Mouse (Mus musculus) E14TG2a.4 (cell line): ENCODE results near the gene Ppfibp1.

Experiments used
- CTCF ChIP-seq: conservative IDR thresholded peaks from 2 replicates; pipeline ENCODE4 v1.5.1; 2014; ENCODE audit warnings: low read length
- NANOG ChIP-seq: IDR thresholded peaks from 2 replicates; pipeline ENCODE4 v1.6.1; 2014; ENCODE audit warnings: borderline replicate concordance, low read length, mixed read lengths
- POU5F1 ChIP-seq: IDR thresholded peaks from 2 replicates; pipeline ENCODE4 v1.6.1; 2014; ENCODE audit warnings: low read length, borderline replicate concordance

GRCm38 (mm10) chr6:146877425-146878045 lies 10.8 kb upstream of the Ppfibp1 start:
- no peak for TF ChIP-seq CTCF
- TF ChIP-seq NANOG, result no peak
- TF ChIP-seq POU5F1, result no peak
